Mouse (Mus musculus) kidney, adult 8-10 months (tissue): ENCODE results near the gene Cep57.

Experiments
- DNase-seq, 2 experiments: peaks; one replicate each; pipeline ENCODE4 v3.0.0; 2022

Cep57 gene

DNA sequence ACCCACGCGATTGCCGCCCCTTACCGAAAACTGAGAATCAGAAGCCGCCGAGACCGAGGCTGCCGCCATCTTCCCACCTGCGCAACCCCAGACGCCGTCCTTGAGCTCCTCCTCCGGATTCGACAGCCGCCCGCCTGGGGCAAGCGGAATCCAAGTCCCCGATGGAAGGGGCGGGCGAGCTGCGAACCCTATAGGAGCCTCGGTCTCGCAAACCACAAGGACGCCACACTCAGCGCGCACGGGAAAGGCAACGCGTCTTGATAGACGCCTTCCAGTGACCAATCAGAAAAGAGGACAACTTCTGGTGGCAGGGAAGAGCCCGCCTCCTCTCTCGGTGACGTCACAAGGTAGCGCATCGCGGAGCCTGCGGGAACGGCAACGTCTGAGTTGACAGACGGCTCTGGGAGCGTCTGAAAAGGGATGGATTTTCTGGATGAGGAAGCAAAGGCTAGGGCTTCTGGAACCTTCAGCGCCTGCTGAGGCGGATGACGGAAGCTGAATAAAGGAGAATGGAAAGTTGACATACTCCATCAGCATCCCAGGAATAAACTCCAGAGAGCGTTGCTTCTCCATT lies at the start of gene Cep57:
TSS of gene Cep57 (minus strand) at position 276 of the 574 bp plus-strand sequence.
- peak; percentile 95 for DNase-seq

DNA sequence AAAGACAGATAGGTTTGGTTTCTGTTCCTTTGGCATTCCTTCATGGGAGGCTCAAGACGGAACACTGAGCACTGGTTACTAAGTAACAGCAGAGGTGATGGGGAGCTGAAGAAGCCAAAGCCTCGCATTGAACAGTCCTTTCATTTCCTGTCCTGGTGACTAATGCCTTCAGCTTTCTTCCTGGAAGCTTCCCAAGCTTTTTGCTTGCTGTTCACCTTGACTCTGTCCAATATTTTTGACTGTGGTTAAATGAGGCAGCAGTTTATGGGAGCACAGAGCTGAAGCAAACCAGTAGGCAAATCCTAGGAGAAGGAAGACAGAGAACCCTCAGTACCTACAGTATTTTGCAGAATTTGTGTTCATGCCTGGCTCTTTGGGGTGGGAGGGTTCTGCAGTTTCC lies 48.4 kb upstream of the Cep57 start:
- no peak for DNase-seq

DNA sequence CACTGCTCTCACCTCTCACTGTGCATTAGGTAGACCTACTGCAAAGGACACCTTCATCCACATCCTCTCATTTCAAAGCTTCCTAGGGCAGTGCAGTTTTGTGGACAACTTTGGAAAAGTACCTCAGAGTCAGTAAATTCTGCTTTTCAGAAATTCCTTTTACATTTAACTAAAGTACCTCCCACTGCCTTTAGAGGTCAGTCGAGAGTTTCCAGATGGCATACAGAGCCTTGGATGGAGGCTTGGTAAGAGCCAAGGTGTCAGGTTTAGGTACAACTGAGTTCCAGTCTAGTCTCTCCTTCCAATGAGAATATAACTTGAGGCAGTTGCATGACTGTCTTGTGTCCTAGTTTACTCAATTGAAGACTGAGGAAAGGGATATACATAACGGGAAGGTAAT lies 47.5 kb upstream of the Cep57 start:
- no peak for DNase-seq

DNA sequence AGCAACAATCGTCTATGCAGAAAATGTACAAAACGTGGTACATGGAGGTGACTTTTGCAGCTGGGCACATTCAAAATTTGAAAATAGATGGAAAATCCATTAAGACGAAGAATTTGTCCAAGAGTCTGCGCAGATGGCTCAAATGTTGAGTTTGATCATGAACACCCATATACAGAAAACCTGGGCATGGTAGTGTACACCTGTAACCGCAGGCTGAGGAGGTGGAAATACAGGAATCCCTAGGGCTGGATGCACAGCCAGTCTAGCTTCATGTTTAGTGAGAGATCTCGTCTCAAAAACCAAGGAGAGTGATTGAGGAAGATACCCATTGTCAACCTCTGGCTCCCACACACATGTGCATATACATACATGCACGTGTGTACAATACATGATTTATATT lies 44.7 kb upstream of the Cep57 start:
- no peak for DNase-seq

DNA sequence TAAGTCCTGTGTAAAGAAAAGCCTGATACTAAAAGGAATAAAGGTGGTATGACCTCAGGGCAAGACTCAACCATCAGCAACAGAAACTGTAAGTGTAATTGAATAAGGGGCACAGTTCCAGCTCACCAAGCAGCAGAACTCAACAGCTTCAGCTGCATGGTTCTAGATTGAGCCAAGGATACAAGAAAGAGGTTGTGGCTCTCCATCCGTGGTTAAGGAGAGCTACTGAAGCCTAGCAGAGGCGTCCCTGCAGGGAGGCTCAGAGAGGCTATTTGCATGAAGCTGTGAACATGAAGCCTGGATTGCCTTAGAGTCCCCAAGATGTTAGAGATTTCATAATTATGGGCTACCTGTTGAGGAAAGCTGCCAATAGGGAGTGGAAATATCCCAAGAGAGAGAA lies 40.7 kb upstream of the Cep57 start:
- no peak for DNase-seq

DNA sequence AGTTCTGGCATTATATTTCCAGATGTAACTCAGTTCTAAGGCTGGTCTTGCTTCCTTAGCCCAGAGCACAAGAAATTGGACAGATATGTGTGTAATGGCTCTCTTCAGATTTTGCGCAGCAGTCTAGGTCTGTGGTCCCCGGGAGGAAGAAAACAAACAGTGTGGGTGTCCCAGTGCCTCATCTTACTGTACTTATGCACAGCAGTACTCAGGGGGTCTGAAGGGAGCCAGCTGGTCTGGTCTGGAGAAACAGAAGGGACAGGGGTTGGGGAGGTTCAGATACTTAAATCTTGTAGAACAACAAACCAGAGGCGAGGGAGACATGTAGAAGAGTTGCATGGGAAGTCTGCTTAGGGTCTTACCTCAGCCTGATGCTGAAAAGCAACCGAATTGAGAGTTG lies 29.9 kb upstream of the Cep57 start:
- DNase-seq: no peak

DNA sequence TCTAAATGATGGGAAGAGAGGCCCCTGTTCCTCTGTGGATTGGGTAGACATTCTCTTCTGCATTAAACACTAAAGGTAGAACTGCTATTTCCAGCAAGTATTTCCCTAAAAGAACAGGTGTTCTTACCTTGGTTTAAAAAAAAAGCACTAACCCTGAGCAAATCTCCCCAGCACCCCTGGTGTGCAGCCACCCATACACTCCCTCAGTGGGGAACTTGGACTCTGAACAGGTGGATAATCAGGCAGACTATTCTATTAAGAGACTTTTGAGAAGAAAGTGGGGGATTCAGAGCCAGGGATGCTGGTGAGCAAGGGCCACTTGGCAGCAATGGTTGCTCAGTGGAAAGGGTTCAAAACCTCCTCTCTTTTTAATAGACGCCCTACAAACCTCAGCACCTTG lies 29.3 kb upstream of the Cep57 start:
- peak in 1 of 2 experiments; percentile 9 for DNase-seq

DNA sequence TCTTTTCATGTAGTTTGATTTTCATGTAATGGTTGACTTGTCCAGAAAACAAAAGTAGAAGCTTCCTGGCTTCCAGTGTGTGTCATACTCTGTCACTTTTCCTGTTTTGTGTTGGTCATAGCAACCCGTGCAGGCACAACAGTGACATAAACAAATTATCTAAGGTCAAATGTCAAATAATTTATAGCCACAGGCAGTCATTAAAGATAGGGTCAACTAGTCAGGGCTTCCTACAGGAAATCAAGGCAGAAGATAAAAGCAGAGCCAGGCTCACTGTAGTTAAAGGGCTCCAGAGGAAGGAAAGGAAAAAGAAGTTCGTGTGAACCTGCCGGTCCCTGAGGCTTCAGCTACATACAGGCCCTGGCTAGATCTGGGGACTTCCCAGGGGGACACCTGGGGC lies 27.0 kb upstream of the Cep57 start:
- peak in 1 of 2 experiments; percentile 17 for DNase-seq

DNA sequence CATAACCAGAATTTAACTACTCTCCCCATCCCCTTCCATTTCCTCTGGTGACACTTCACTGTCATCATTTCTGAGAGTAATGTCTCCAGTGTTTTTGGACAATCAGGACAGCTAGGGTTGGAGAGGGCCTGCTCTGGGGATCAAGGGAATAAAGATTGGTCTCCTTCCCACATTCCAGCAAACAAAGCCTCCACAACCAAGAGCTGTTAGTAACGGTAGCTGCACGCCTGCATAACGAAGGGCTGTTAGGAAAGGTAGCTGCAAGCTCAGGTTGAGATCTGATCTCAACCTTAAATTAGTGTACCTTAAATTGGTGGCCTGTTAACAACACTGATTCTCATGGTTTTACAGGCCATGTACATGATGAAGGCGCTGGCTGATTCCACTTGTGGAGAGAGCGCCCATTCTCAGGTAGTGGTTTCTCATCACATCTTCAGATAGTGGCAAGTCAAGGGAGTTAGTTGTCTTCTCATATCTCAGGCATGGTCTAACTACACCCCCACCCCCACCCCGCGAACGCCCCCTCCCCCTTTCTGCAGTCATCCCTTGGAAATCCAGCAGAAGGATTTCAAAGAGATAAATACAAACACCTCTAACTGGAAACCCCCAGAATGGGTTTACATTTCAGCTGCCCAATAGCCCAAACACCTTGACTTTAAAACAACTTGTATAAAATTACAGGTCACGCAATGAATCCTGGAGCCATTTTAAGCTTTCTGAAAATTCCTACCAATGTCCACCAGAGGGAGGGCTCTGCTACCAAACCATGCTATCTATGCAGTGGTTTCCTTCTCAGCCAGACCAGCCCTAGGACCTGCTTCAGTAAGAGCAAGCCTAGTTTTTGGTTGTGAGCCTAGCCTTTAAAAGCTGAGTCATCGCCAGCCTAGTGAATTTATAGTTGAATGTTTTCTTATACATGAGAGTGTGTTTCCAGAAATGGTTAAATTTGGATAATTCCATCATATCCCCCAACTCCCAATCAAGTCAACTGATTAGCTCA lies 21.9 kb upstream of the Cep57 start:
- DNase-seq: peak; percentile 10 to 16

DNA sequence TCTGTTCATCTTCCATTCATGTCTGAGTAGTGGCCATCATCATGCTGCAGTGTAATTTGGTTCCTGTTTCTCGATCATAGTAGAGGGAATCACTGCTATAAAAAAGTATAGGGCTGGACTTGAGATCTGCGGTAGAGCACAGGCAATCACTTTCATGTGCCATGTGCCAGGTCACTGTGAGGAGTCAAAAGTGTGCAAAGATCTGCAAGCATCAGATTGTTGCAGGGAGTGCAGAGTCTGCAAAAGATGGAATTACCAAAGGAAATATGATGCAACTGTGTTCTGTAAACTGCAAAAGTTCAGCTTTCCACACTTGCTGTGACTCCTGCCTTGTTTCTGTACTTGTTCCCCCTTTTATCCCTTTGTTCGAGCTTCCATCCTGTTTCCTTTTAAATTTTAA lies 20.7 kb upstream of the Cep57 start:
- DNase-seq: no peak

DNA sequence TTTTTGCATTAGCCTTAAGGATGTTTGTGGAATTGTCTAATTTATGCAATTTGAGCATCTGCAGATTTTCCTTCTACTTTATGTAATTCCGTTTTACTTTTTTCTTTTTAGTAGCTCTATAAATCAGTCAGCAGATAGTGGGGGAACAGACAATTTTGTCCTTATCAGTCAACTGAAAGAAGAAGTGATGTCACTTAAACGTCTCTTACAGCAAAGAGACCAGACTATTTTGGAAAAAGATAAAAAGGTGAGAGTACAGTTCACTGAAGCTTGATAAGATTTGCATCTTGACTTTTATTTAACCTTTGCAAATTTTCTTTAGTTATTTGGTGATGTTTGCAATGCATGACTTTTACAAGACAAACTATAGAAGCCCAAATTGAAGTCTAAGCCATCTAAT lies 9.8 kb upstream of the Cep57 start:
- no peak for DNase-seq

DNA sequence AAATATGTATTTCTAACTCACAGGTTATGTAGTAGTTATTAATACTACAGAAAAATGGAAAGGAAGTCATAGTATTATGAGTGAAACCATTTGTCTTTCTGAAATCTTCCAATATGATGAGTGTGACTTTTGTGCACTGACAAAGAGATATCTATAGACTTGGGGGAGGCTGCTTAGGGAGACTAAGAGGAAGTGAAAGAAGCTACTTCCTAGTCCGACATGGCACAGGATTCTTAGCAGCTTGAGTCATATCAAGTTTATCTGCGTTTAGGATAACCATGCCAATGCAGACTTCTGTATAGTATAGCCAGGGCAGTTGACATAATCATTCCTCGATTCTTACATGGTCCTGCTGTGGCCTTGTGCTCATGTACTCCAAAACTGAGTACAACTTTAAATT lies 8.3 kb upstream of the Cep57 start:
- DNase-seq: no peak

DNA sequence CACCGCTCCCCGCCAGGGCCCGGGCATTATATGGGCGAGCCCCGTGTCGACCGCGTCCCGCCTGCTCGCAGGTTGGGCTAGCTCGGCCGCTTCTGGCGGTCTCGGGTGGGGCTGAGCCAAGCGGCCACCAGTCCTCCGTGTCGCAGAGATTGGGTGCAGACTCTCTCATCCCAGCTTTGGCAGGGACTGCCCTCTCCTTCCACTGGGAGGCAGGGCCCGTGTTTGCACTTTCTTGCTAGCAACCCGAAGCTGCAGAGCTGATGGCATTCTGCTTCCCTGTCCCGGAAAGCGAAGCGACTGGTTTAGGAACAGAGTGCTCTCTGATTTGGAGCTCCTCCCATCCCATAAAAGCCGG lies 1.2 kb upstream of the Cep57 start:
- DNase-seq: no peak

DNA sequence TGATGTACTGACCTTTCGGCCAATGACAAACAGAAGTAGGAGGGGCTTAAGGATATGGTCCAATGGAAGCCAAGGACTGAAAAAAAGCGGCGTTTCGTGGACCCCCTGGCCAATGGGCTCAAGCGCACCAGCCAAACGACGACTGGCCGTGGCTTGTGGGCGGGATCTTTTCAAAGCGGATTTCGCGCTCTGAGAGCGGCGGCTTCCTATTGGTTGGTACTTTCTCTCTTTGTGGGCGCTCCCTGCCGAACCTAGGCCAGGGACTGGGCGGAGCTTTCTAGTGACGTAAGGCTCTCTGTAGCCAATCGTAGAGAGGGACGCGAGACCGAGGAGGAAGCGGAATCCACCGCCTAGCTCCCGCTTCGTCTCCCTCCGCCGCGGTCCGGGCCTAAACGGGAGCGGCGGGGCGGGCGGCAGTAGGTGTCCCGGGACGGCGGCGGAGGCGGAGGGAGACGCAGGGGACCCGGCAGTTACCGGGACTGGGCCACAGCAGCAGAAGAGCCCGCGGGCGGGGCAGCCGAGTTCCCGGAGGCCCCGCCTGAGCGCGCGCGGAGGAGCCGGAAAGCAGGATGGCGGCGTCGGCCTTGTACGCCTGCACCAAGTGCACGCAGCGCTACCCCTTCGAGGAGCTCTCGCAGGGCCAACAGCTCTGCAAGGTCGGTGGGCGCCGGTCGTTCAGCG lies 639 bp upstream of the Cep57 start, which contains the start of gene Fam76b:
TSS of gene Fam76b (plus strand) at position 311 of the 681 bp plus-strand sequence.
- DNase-seq: peak; percentile 100

DNA sequence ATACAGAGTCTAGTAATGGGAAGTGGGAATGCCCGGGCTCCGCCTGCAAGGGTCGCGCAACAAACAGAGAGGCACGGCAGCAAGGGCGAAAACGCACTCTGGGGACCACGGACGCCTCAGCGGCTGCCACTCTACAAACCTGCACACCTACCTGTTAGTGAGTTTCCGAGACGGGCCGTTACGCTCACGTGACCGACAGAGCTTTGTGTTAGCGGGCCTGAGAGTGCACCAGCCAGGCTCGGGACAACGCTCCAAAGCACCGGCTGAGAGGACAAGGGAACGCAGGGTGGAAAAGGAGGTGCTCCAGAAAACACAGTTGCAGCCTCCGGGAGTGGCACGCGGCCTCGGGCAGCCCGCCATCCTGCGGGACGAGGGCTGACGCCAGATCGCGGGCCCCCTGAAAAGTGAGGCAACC lies 509 bp downstream of the Cep57 start:
- DNase-seq: peak; percentile 76 to 85

DNA sequence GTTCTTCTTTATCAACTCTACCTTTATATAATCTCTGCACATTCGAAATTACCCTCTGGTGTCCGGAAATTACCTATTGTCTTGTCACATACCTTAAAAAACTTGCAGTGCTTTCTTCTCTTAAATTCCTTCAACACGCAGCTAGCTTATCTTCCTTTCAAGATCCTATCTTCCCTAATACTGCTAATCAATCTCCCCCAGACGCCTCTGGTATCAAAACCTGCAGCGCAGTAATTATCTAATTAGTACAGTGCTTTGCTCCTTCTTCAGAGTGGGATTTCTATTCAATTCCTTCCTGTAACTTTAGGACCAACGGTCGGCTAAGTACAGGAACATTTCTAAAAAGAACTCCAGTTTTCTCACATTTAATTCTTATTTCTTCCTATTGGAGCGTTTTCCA lies 1.0 kb downstream of the Cep57 start:
- no peak for DNase-seq

DNA sequence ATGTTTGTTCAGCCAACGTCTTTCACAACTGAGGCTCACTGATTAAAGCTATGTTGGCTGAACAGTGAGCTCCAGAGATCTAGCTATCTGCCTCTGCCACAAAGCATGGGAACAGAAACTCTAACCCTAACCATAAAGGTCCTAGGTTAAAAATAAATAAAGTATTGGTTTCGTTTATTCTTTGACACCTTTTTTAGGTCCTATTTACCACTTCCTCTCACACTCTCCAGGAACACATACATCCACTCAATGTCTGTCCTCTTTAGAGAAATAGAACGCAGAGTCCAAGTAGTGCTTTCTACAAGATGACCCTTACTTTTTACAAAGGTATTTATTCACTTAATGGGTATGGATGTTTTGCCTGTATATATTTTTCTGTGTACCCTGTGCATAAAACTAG lies 6.1 kb downstream of the Cep57 start:
- no peak for DNase-seq

DNA sequence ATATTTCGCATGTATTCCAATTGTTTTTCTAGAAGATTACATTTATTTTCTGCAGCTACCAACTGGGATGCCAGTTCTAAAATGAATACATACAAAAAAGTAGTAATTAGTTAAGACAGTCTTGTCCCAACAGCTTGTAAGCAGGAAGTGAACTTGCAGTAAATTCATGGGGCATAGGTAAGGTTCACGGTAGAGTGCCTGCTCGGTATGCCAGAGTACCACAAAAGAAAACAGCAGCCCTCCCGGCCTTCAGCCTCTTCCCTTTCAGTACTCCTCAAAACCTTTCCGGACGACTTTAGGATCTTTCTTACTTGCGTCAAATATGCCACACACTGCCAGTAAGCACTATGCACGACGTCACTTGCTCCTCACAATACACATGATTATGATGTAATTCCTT lies 8.5 kb downstream of the Cep57 start:
- DNase-seq: no peak

DNA sequence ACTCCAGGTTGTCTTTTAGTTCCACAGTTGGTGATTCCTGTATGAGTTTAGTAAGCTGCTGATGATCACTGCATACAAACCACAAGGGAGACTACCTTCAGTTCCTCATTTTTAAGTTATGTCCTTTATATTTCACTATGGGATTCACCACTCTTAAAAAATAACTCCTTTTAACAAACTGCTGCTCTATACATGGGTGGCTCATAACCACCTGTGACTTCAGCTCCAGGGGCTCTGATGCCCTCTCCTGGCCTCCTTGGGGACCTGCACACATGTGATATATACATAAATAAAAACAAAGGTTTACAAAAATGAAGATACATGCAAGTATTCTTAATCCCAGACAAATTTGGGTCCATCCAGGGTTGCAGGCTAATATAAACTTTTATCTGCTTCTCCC lies 17.0 kb downstream of the Cep57 start:
- no peak for DNase-seq

DNA sequence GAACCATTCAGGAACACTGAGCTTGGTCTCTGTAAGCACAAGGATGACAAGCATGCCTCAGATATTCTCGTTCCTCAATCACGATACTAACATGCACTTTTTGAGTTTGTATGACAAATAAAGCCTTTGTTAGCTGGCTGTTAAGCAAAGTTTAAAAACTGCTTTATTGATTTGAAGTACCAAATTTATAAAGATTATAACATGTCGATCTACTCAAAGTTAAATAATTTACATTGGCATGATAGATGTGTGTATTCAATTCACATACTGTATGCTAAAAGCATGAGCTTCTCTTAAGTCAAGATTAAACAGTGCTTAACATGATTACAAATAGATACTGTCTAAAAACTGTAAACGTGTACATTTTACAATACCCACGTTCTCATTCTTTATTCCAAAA lies 19.2 kb downstream of the Cep57 start:
- DNase-seq: no peak

DNA sequence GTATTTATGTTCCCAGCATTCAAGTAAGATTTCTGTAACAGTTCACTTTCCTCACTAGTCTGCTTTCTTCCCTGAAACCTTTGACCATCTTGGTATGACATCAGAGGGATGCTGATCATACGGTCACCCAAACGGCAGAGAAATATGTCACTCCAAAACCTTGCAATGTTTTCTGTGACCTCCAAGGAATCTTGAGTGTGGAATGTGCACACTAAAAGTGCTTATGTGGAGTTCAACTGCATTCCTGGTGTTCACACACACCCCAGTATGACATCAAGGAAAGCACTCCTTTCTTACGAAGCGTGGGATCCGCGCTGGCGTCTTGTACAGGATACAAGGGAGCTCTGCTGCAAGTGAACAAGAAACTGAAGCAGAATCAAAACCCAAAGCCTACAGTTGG lies 20.1 kb downstream of the Cep57 start:
- DNase-seq: no peak

DNA sequence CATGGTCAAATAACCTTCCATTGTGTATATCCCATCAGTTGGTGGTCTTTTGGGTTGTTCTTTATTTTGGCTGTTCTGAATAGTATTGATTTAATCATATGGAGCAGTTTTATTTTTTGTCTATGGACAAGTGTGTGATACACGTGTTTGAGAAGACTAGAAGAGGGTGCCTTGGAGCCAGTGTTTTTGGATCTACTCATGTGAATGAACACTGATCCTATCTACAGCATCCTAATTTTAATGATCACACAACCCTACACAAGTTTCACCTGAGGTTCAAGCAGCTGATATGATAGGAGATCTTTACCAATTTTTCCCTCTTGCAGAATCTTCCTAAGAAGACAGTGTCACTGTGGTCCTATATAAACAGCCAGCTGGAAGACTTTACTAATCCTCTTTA lies 22.4 kb downstream of the Cep57 start:
- no peak for DNase-seq

DNA sequence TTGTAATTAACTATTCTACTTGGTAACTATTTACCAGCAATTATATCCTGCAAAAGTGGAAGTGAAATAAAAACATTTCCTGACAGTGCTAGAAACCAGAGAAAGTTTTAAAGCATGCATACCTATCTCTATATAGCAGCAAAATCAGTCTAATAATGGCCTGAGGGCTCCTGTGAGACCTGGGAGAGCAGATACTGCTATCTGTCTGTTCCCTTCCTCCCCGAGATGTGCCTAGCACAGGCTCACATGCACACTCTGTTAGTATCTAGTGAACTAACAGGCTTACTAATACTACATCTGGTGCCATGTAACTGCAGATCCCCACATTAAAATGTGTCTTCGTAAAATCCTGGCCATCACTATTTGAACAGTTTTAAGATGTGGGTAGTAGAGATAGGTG lies 32.2 kb downstream of the Cep57 start:
- DNase-seq: no peak

DNA sequence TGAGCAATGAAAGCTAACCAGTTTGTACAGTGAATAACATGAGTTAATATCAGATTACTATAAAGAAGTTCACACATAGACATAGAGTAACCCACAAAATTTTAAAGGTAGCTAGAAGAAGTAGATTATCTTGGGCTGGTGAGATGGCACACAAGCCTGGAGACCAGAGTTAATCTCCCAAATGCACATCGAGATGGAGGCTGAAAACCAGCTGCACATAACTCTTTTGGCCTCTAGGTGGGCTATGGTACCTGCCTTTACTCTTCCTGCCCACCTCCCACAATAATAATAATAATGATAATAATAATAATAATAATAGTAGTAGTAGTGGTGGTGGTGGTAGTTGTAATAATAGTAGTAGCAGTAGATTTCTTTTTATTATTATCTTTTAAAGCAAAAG lies 32.6 kb downstream of the Cep57 start:
- no peak for DNase-seq
